Mouse (Mus musculus): ENCODE data around the gene Cd9.

Cd9 gene

DNA sequence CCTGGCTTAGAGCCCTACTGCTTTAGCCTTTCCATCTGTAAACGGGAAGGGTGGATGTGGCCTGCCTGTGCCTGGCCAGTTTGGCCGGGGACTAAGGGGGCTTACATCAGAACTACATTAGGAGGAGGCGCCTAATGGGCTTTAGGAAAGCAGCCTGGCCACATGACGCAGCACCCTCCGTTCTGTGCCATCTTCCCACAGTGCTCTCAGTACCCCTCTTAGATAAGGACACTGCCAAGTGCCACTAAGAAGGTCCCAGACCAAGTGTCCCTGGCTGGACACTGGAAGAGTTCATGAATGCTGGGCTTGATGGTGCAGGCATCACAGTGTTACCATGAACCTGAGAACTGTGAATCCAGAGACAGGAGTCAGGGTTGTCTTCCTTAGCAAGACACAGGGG lies 20.7 kb downstream of the Cd9 start:
- DNase-seq (ENCODE audit: low spot score), result no peak

DNA sequence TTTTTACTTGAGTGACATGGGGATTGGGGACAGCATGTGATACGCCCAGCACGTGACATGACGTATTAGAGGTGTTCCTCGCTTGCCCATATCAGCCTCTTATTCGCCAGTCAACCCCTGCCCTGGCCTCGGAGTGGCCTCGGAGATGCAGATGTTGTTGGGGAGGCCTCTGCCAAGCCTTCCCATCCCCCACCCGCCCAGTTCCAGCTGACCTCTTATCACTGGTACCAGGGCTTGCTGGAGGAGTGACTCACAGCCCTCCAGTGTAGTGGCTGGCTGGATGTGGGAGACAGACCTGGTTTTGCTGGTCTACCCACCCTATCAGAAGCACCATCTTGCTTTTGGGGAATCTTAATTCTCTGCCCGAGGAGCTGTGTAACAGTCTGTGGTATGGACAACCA lies 21.3 kb downstream of the Cd9 start:
- DNase-seq (ENCODE audit: low spot score), result no peak

GRCm38 (mm10) chr6:125471921-125472320 lies 22.7 kb downstream of the Cd9 start:
- no peak for DNase-seq (ENCODE audit: low spot score)

- no peak for DNase-seq (ENCODE audit: low spot score)
These were observed 23.3 kb downstream of the Cd9 start for GRCm38 (mm10) chr6:125471326-125471725.

DNA sequence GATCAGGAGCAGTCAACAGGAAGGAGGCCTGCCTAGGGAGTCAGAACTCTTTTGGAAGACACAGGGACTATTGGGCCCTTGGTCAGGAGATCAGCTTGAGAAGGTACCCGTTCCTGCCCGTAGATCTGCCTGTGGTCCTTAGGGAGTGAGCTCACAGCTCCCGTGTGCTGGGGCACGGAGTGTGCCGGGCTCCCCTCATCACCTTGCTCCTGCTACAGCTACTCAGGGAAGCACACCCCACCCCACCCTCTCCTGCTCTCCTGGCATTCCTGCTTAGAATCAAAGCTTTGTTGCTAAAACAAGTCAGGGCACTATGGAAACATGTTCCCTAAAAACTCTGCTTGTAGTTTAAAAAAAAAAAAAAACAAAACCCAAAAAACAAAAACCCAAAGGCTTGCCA lies 24.0 kb downstream of the Cd9 start:
- no peak for DNase-seq (ENCODE audit: low spot score)

DNA sequence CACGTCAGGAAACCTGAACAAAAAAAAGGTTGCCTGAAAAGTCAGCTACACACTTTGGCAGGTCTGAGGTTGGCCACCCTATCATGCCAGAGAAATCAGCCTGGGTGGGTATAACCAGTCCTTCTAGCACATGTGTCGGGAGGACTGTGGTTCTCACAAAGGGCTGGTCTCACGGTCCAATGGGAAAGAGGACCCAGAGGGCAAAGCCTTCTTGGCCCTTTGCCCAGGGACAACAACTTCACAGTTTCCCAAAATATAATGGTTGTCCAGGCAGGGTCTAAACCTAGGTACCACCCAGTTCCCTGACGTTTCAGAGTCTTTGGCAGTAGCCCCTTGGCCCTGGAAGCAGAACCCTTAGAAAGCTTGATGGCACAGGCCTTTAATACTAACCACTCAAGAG lies 25.4 kb downstream of the Cd9 start:
- no peak for DNase-seq (ENCODE audit: low spot score)

DNA sequence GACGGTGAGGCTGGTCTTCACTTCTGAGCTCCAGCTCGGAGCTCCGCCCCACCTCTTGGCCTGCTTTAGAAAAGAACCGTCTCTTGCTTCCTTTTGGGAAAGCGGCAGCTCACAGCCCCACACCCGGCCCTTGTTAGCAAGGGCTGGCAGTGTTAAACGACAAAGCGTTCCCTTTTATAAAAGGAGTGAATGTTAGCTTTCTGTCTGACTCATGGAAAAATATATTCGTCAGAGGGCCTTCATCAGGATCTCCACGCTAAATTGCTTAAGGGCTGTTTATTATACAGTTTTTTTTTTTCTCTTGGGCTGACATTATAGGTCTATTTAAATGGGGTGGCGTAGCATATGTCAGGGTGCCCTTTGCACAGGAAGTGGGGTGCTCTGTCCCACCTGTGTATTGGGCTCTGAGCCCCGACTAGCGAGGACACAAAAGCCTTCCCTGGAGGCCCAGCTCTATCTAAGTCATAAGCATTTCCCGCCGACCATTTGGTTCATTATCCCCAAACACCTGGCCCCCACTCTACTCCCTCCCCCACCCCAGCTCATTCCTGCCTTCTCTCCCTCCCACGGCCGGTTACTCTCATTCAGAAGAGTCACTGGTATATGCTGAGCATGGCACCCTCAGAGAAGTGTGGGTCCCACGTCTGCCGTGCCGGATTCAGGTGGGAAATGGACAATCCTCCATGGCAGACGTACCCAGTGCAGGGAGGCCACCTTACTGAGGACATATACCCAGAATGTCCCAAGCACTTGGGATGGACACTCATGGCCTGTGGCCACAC lies 26.2 kb downstream of the Cd9 start:
- peak; percentile 53 for DNase-seq (ENCODE audit: low spot score)

DNA sequence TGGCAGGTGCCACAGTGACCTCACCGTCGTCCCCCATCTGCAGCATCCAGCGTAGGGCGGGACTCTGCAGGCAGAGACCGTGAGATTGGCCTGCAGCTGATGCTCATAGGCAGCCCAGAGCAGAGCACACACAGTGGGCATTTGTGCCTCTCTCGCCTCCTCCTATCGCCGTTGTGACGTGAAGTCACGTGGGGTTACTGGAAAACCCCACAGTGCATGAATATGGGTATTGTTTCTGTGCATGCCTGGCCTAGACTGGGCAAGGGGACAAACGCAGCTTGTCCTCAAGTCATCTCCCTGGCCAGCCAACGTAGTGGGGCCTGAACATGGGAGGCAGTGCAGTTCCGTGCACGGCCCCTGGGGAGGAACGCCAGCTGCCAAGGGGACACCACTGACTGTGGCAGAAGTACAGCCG lies 27.3 kb downstream of the Cd9 start:
- no peak for DNase-seq (ENCODE audit: low spot score)

DNA sequence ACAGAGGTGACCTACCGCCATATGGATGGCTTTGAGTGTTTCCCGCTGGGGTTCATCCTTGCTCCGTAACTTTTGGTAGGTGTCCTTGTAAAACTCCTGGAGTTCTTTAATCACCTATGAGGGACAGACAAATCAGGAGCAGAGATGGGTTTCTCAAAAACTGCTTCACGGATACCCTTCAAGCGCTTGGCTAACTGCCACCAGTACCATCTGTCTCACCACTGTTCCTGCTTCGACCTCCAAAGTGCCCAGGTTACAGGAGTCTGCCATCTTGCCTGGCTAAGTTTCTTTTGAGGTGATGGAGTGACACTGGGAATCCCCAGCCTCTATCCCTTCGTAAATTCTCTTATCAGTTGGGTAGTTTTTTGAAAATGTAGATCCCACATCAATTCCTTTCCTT lies 32.3 kb downstream of the Cd9 start:
- DNase-seq (ENCODE audit: low spot score), result no peak

- no peak for DNase-seq (ENCODE audit: low spot score)
These were observed 32.8 kb downstream of the Cd9 start for GRCm38 (mm10) chr6:125461788-125462187.

- DNase-seq (ENCODE audit: low spot score), result no peak
These were observed 33.3 kb downstream of the Cd9 start for GRCm38 (mm10) chr6:125461325-125461724.

- no peak for DNase-seq (ENCODE audit: low spot score)
These were observed 34.0 kb downstream of the Cd9 start for GRCm38 (mm10) chr6:125460589-125460988.

DNA sequence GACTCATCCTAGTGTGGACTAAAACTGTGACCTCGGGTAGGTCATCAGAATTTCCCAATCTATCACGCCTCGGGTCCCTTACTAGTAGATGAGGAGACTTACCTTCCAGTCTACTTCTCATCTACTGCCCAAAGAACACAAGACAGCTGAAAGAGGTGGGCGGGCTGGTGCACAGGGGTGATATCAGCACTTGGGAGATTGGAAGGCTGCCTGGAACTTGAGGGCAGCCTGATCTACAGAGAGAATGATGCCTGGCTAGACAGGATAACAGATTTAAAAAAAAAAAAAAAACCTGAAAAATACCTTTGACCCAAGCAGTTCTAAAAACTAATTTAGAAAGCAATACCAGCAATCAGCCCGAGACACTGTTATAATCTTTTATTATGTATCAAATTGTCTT lies 34.7 kb downstream of the Cd9 start:
- DNase-seq (ENCODE audit: low spot score), result no peak

DNA sequence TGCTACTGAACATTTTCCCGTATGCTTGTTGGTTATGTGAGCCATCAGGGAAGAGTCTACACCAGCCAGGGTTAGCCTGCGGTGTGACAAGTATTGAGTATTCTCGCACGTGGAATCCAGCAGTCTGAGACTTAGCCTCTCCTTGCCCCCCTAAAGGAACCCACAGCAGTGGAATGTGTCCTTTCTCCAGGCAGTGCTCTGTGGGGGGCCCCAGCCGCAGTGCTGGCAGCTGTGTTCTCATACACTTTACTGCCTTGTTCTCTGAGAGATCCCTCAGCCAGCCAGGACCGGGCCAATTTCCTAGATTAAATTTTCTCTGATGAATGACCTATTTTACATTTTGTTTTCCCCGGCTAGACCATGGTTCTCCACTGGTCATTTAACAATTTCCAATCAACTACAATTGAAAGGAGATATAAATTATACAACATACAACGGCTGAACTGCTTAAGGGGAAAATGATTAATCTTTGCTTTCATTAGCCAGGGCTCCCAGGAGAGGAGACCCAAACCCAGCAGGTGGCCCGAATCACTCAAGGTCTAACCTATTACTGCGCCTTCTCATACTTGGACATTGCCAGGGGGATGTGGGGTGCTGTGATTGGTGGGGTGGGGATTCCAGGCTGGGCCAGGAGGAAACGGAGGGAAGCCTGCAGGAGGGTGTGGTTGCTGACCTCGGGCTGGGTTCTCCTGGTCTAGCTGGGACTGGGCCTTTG lies 38.6 kb downstream of the Cd9 start:
- DNase-seq (ENCODE audit: low spot score), result no peak

DNA sequence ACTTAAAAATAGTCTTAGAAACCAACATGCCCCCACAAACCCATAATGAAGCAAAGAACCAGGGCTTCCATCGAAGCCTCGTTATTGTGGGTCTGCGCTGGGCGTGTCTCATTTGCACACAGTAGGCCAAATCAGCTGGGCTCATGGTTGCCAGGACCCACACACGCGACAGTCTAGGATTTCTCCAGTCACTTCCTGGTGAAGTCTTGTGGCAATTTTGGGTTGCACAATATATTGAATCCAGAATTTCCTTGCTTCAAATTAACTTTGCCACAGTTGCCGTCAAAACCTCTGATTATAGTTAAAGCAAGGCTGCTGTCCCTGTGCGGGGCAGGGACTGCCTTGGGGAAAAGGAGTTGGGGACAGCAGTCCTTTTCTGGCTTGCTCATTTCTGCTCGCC lies 39.9 kb downstream of the Cd9 start:
- no peak for DNase-seq (ENCODE audit: low spot score)

DNA sequence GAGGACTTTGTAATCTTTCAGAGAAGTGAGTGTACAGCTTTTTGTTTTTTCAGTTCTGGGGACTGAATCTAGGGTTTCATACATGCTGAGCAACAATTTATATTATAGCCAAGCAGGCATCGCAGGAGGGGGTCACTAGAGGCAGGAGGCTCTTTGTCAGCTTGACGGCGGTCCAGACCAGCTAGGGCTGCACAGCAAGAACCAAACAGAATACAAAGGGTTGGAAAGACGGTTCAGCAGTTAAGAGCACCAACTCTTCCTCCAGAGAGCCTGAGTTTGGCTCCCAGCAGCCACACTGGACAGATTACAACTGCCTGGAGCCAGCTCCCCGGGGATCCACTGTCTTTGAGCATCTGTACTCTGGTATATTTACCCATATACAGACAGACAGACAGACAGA lies 40.3 kb downstream of the Cd9 start:
- no peak for DNase-seq (ENCODE audit: low spot score)

- no peak for DNase-seq (ENCODE audit: low spot score)
These were observed 46.9 kb downstream of the Cd9 start for GRCm38 (mm10) chr6:125447660-125448059.

DNA sequence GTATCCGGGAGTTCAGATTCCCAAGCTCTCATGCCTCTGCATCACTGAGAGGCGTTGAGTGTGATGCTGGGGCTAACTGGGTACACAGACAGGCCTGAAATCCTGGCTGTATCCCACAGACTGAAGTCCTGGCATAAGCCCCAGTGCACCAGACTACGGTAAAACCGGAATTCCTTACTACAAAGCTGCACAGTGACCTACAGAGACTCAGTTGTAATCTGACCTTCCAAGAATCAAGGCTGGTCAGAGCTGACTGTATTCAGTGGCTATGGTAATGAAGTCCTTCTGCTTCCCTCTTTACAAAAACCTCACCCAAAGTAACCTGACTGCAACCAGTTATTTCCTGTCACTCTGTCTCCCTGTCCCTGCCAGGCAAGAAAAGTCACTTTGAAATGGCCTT lies 47.4 kb downstream of the Cd9 start:
- no peak for DNase-seq (ENCODE audit: low spot score)

DNA sequence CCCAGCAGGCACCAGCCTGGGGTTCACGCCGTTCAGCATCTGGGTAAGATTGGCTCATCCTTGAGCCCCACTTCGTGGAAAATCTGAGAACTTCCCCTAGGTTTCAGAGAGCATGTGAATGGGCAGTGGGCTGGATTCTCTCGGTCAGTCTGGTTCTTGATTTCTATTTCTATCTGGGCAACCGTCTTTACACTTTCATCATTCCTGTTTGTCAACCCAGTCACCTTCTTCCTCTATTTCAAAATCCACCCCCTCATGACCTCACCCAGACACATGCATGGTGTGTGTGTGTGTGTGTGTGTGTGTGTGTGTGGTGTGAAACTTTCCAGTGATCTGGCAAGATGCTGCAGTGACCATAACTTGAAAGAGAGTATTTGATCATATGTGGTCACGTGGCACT lies 49.2 kb downstream of the Cd9 start:
- DNase-seq (ENCODE audit: low spot score), result peak; percentile 53

- no peak for DNase-seq (ENCODE audit: low spot score)
These were observed 52.0 kb downstream of the Cd9 start for GRCm38 (mm10) chr6:125442591-125442990.

DNA sequence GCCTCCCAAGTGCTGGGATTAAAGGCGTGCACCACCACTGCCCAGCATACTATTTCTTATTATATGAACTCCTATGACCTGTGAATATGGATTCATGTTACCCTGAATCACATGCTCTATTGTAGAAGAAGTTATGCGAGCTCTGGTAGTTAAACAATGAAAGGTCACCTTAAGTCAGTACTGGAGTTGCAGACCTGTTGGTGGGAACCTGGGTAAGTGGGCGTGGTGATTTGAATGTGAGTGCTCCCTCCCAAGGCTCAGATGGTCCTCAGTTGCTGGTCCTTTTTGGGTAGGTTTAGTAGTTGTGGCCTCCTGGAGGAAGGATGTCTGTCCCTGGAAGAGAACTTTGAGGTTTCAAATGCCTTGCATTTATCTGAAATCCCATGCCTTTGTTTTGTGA lies 57.8 kb downstream of the Cd9 start:
- no peak for DNase-seq (ENCODE audit: low spot score)

GRCm38 (mm10) chr6:125434735-125435518 lies 59.7 kb downstream of the Cd9 start:
- DNase-seq (ENCODE audit: low spot score), result no peak
